ENCODE assay signal across 9 mouse cellular contexts in the genomic region with DNA sequence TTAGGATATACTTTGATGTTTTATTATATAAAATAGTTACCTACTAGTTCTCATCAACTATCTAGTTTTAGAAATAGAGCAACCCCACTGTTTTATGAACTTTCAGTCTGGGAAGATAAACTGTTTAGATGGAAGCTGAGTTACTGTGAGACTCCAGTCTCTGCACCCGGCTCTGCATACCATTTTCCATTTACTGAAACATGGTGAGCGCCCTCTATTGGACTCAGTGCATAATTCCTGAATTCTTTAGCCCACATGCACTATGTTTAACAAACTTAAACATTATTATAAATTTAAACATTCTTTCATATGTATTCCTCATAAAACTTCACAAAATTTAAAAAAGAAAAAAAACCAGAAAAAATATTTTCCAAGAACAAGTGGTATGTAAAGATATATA. TPM values are rescaled to one million over a fixed set of nuclear protein-coding genes. Genes with fewer than 3 reads are reported as not detected.
A peak's percentile ranks its signal among the peaks of the same experiment; 100 is the strongest.
DNase-seq lines count a peak whose midpoint lies in the region; TF ChIP-seq lines count a peak whose summit lies in the region.
"Had no signal": no experiment of that assay in that cellular context is flagged by ENCODE, and none has a peak within 500 bp of the region (broad histone marks: within the 10 kb centered on the region; RNA-seq: fewer than 3 reads in every experiment).

No protein-coding gene starts in this region.

- peaks cover under 1% of the 10 kb centered on the region; the same call in 1 of the 2 replicates for H3K27me3 ChIP-seq in cerebellum, adult 2 months (ENCODE audit: control insufficient read depth, insufficient read depth, low read length)

- DNase-seq in left cerebral cortex, postnatal 14 days (ENCODE audit: low spot score in 2 of 2): peak; percentile 40 to 59
- DNase-seq in left cerebral cortex, postnatal 10 days (ENCODE audit: extremely low spot score in 1 of 2, low spot score in 2 of 2): no peak
- peak; percentile 67 for DNase-seq in CD4-positive, CD25-positive, alpha-beta regulatory T cell, adult 2 months (ENCODE audit: low read depth, low spot score)
- peak; percentile 32 for DNase-seq in MEL-GATA-1-ER (ENCODE audit: extremely low read depth, low read depth)
- DNase-seq in induced T-regulatory cell, adult 2 months (ENCODE audit: low read depth): peak; percentile 69
- no peak for DNase-seq in cerebellum, adult 2 months
- no peak for DNase-seq in frontal cortex, postnatal 25 days (ENCODE audit: low spot score in 2 of 2)
- DNase-seq: heart, postnatal 10 days had no signal

- intact Hi-C loops in left cerebral cortex, postnatal 14 days (cut with DNase I): no loop called here
- intact Hi-C loops in left cerebral cortex, postnatal 10 days (cut with DNase I): loop anchor here (10.0 kb wide), 1 partner anchor 1241 kb away; no protein-coding TSS in a partner anchor

- TF ChIP-seq POLR2A in cerebellum, adult 2 months (IDR thresholded peaks at IDR 0.05; ENCODE audit: borderline replicate concordance, insufficient read depth, low read length): no peak

- TF ChIP-seq CTCF in cerebellum, adult 2 months (IDR thresholded peaks at IDR 0.05; ENCODE audit: borderline replicate concordance, insufficient read depth, low read depth, low read length): no peak; the same call in 1 of the 2 replicates

- H3K4me3 ChIP-seq in cerebellum, adult 2 months (replicated peaks; ENCODE audit: insufficient read depth, low read depth, low read length): no peak overlapping the region

- no peaks in the 10 kb centered on the region for H3K4me1 ChIP-seq in cerebellum, adult 2 months (ENCODE audit: control insufficient read depth, insufficient read depth, low read length)

- WGBS in cerebellum, adult 2 months: 18% methylated on average over 2 of the region's 2 CpGs

- H3K27ac ChIP-seq in cerebellum, adult 2 months (ENCODE audit: insufficient read depth, low read length): no peak overlapping the region

RNA-seq across cellular contexts. Expression of a gene that starts 13.9 kb away (rescaled TPM):
- total RNA-seq in left cerebral cortex, postnatal 14 days (2021): 1 to 10 TPM; 3.4 to 3.8 TPM
- total RNA-seq in left cerebral cortex, postnatal 10 days (2021): 1 to 10 TPM; 3.4 to 4.4 TPM
- polyA plus RNA-seq in cerebellum, adult 2 months (2012; rRNA removed): 0.06 and 0.07 TPM in 2 replicates
- total RNA-seq: heart, postnatal 10 days had no signal
- polyA plus RNA-seq: liver, embryonic 16.5 days had no signal

RNA-seq across cellular contexts. Expression of a gene that starts 26.8 kb away (rescaled TPM):
- total RNA-seq in left cerebral cortex, postnatal 14 days (2021): 10 to 100 TPM; 13.6 to 14.4 TPM
- total RNA-seq in left cerebral cortex, postnatal 10 days (2021): 10 to 100 TPM in 1 of 2 experiments, 1 to 10 TPM in 1; 9.6 to 11.5 TPM
- 31.3 and 31.7 TPM in 2 replicates for polyA plus RNA-seq in cerebellum, adult 2 months (2012; rRNA removed)

RNA-seq across cellular contexts. Expression of a gene that starts 26.9 kb away (rescaled TPM):
- total RNA-seq in left cerebral cortex, postnatal 14 days (2021): 10 to 100 TPM; 23.0 to 23.6 TPM
- 10 to 100 TPM; 24.4 to 25.3 TPM for total RNA-seq in left cerebral cortex, postnatal 10 days (2021)
- polyA plus RNA-seq in cerebellum, adult 2 months (2012; rRNA removed): 29.2 TPM in 2 replicates

Comparison
In these comparisons a context has a peak if more than half of its experiments do, and no peak if none do; other contexts are left out.
1. DNase-seq: peak in left cerebral cortex, postnatal 14 days (2 of 2), CD4-positive, CD25-positive, alpha-beta regulatory T cell, adult 2 months (single experiment), MEL-GATA-1-ER (single experiment) and induced T-regulatory cell, adult 2 months (single experiment); none in left cerebral cortex, postnatal 10 days (0 of 2), cerebellum, adult 2 months (0 of 2) and frontal cortex, postnatal 25 days (0 of 2).